Mouse (Mus musculus) liver, adult 2 months (tissue): ENCODE measurements at regions not wholly inside any gene's neighbourhood (a gene's known extent, or its start where the extent isn't known, plus 50 kb on each side); places are given as distances from the start of the nearest gene placed in this dataset.

ENCODE experiments used
- CTCF ChIP-seq: fragments of 200-500 bp; IDR thresholded peaks from 2 replicates; pipeline ENCODE4 v1.5.1; 2011; ENCODE audit warnings: low read depth, low read length, control low read depth
- POLR2A ChIP-seq: fragments of 200-500 bp; IDR thresholded peaks from 2 replicates; pipeline ENCODE4 v1.6.1; 2011; ENCODE audit warnings: low read length, control low read depth; ENCODE audit not compliant: insufficient read depth; ENCODE audit errors: extremely low read depth

DNA sequence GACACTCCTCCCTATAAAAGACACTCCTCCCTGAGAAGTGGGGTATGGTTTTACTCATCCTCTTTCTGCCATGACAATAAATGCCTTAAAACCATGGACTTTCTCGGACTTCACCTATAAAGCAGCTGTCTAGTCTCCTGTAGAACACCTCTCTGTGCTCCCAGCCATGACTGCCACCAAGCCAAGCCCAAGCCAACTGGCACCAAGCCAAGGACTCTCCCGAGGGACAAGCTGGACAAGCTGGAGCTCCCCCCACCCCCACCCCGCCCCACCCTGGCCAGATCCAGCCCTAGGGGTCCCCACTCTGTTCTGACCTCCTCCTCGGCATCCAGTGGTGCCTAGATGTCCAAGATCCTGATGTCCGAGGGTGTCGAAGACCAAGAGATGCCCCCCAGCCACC, 76.6 kb upstream of the Plcl2 start:
- no peak for TF ChIP-seq CTCF
- no peak for TF ChIP-seq POLR2A
